Mouse (Mus musculus) heart, embryonic 12.5 days (tissue): ENCODE data around the gene Casz1. TPM values are rescaled to one million over a fixed set of nuclear protein-coding genes. Genes with fewer than 3 reads are reported as not detected.

Experiments used
- ATAC-seq: fragments of 200-750 bp; cut with Nextera tagmentation; 2 replicates; pipeline ENCODE4 v1.8.0; 2017; ENCODE audit warnings: moderate TSS enrichment, moderate library complexity; ENCODE audit not compliant: insufficient number of reproducible peaks, low FRiP score
- H3K27ac ChIP-seq: fragments of 300-500 bp; sonication (generic); 2 replicates; pipeline ENCODE4 v1.5.1; 2016; ENCODE audit warnings: mild to moderate bottlenecking, moderate library complexity; ENCODE audit not compliant: poor library complexity, severe bottlenecking
- H3K27me3 ChIP-seq: fragments of 300-500 bp; sonication (generic); replicated peaks from 2 replicates; pipeline ENCODE4 v1.6.1; 2016; ENCODE audit warnings: mild to moderate bottlenecking, moderate library complexity
- H3K36me3 ChIP-seq: fragments of 300-500 bp; sonication (generic); 2 replicates; pipeline ENCODE4 v1.6.1; 2016; ENCODE audit warnings: mild to moderate bottlenecking, moderate library complexity
- H3K4me1 ChIP-seq: fragments of 300-500 bp; sonication (generic); replicated peaks from 2 replicates; pipeline ENCODE4 v1.6.1; 2016; ENCODE audit warnings: mild to moderate bottlenecking
- H3K4me2 ChIP-seq: fragments of 300-500 bp; sonication (generic); 2 replicates; pipeline ENCODE4 v1.6.1; 2016; ENCODE audit warnings: mild to moderate bottlenecking, moderate library complexity
- H3K4me3 ChIP-seq: fragments of 300-500 bp; sonication (generic); 2 replicates; pipeline ENCODE4 v1.5.1; 2016; ENCODE audit warnings: mild to moderate bottlenecking
- H3K9ac ChIP-seq: fragments of 300-500 bp; sonication (generic); 2 replicates; pipeline ENCODE4 v1.6.1; 2016; ENCODE audit warnings: mild to moderate bottlenecking, moderate library complexity
- H3K9me3 ChIP-seq: fragments of 300-500 bp; sonication (generic); replicated peaks from 2 replicates; pipeline ENCODE4 v1.6.1; 2016; ENCODE audit warnings: mild to moderate bottlenecking, moderate library complexity
- WGBS: fragments of 180-500 bp; shearing (Covaris S2); methylation state at CpG from one replicate; pipeline ENCODE4 v1.1.7; 2016; 5-methylcytosine and 5-hydroxymethylcytosine counted together
- polyA plus RNA-seq: library from polyadenylated mRNA; unstranded; fragments of >200 nt; fragmentation: Nextera tagmentation; extraction: Ambion mirVana; gene quantifications from 2 replicates; pipeline ENCODE4 v1.2.1, GENCODE M21; 2016

Gene Casz1
- polyA plus RNA-seq, 1 experiment from 2014 or later, result 23.6 TPM

GRCm38 (mm10) chr4:148952328-148953222, 148.3 kb downstream of the Casz1 start:
- Histone ChIP-seq H3K9ac (peak overlapping the region; percentile 62), H3K27me3 (peaks cover 29% of the 10 kb centered on the region), H3K4me2 (peak overlapping the region; percentile 67), H3K36me3 (peaks cover 45% of the 10 kb centered on the region), H3K9me3 (no peaks in the 10 kb centered on the region), H3K4me1 (peaks cover 45% of the 10 kb centered on the region), H3K4me3 (peak overlapping the region; percentile 34), H3K27ac (no peak overlapping the region)
- WGBS, result 15% methylated on average over 69 of the region's 69 CpGs
- ATAC-seq, result 0 out of 2 replicates have a peak, but pooled peaks have one; percentile 17

- Histone ChIP-seq H3K36me3 (peaks cover 20% of the 10 kb centered on the region), H3K9me3 (no peaks in the 10 kb centered on the region), H3K4me1 (peaks cover 51% of the 10 kb centered on the region), H3K27me3 (peaks cover 19% of the 10 kb centered on the region), H3K4me3 (no peak overlapping the region), H3K27ac (0 out of 2 replicates have a peak overlapping the region, but pooled peaks have one; percentile 33), H3K9ac (peak overlapping the region; percentile 9; the same call in 1 of the 2 replicates), H3K4me2 (no peak overlapping the region)
- no peak for ATAC-seq
- 80% methylated on average over 14 of the region's 14 CpGs for WGBS
Measured at GRCm38 (mm10) chr4:148955131-148955813, 151.0 kb downstream of the Casz1 start.

GRCm38 (mm10) chr4:148960011-148960410, 155.8 kb downstream of the Casz1 start:
- ATAC-seq, result peak; percentile 81
- no peaks in the 10 kb centered on the region for H3K27me3 ChIP-seq
- H3K4me1 ChIP-seq, result peaks cover 47% of the 10 kb centered on the region
- H3K4me2 ChIP-seq, result peak overlapping the region; percentile 53
- peaks cover 41% of the 10 kb centered on the region for H3K36me3 ChIP-seq
- H3K4me3 ChIP-seq, result peak overlapping the region; percentile 23; the same call in 1 of the 2 replicates
- H3K9ac ChIP-seq, result peak overlapping the region; percentile 76
- no peaks in the 10 kb centered on the region for H3K9me3 ChIP-seq
- 43% methylated on average over 12 of the region's 12 CpGs for WGBS
- peak overlapping the region; percentile 97 for H3K27ac ChIP-seq

- Histone ChIP-seq H3K4me1 (peaks cover 51% of the 10 kb centered on the region), H3K36me3 (peaks cover 51% of the 10 kb centered on the region), H3K9ac (peak overlapping the region; percentile 76), H3K27ac (peak overlapping the region; percentile 97), H3K4me2 (peak overlapping the region; percentile 53), H3K4me3 (peak overlapping the region; percentile 23), H3K27me3 (no peaks in the 10 kb centered on the region), H3K9me3 (no peaks in the 10 kb centered on the region)
- WGBS, result 79% methylated on average over 19 of the region's 19 CpGs
- ATAC-seq, result no peak
Measured at GRCm38 (mm10) chr4:148961081-148961480, 156.9 kb downstream of the Casz1 start.

- Histone ChIP-seq H3K27ac (no peak overlapping the region), H3K4me2 (no peak overlapping the region), H3K9ac (peak overlapping the region; percentile 76; the same call in 1 of the 2 replicates), H3K4me3 (no peak overlapping the region), H3K36me3 (peaks cover 52% of the 10 kb centered on the region), H3K9me3 (no peaks in the 10 kb centered on the region), H3K4me1 (peaks cover 53% of the 10 kb centered on the region), H3K27me3 (no peaks in the 10 kb centered on the region)
- 69% methylated on average over 1 of the region's 1 CpGs for WGBS
- ATAC-seq, result no peak
Measured at GRCm38 (mm10) chr4:148962096-148962495, 157.9 kb downstream of the Casz1 start.

- Histone ChIP-seq H3K27ac (no peak overlapping the region), H3K36me3 (peaks cover 56% of the 10 kb centered on the region), H3K9ac (no peak overlapping the region; the same call in 1 of the 2 replicates), H3K27me3 (no peaks in the 10 kb centered on the region), H3K4me3 (no peak overlapping the region), H3K9me3 (no peaks in the 10 kb centered on the region), H3K4me2 (no peak overlapping the region), H3K4me1 (peaks cover 61% of the 10 kb centered on the region)
- 85% methylated on average over 10 of the region's 10 CpGs for WGBS
- no peak for ATAC-seq
Measured at GRCm38 (mm10) chr4:148964541-148965310, 160.5 kb downstream of the Casz1 start.

- 77% methylated on average over 5 of the region's 5 CpGs for WGBS
- H3K4me3 ChIP-seq, result no peak overlapping the region
- H3K9me3 ChIP-seq, result no peaks in the 10 kb centered on the region
- no peak overlapping the region for H3K27ac ChIP-seq
- no peak overlapping the region for H3K9ac ChIP-seq
- H3K4me1 ChIP-seq, result peaks cover 62% of the 10 kb centered on the region
- no peak for ATAC-seq
- peaks cover 49% of the 10 kb centered on the region for H3K36me3 ChIP-seq
- H3K27me3 ChIP-seq, result no peaks in the 10 kb centered on the region
- H3K4me2 ChIP-seq, result no peak overlapping the region
Measured at GRCm38 (mm10) chr4:148966132-148966531, 161.9 kb downstream of the Casz1 start.

- H3K27ac ChIP-seq, result peak overlapping the region; percentile 36; the same call in 1 of the 2 replicates
- no peak overlapping the region for H3K4me2 ChIP-seq
- 73% methylated on average over 5 of the region's 5 CpGs for WGBS
- H3K9ac ChIP-seq, result no peak overlapping the region; the same call in 1 of the 2 replicates
- ATAC-seq, result no peak
- no peak overlapping the region for H3K4me3 ChIP-seq
- no peaks in the 10 kb centered on the region for H3K9me3 ChIP-seq
- peaks cover 61% of the 10 kb centered on the region for H3K4me1 ChIP-seq
- no peaks in the 10 kb centered on the region for H3K27me3 ChIP-seq
- H3K36me3 ChIP-seq, result peaks cover 25% of the 10 kb centered on the region
Measured at GRCm38 (mm10) chr4:148968859-148969258, 164.6 kb downstream of the Casz1 start.

- peak overlapping the region; percentile 49 for H3K27ac ChIP-seq
Measured at GRCm38 (mm10) chr4:148969610-148970009, 165.4 kb downstream of the Casz1 start.

GRCm38 (mm10) chr4:148970742-148971141, 166.5 kb downstream of the Casz1 start:
- ATAC-seq, result no peak
- Histone ChIP-seq H3K9me3 (no peaks in the 10 kb centered on the region), H3K4me2 (no peak overlapping the region), H3K4me3 (no peak overlapping the region), H3K36me3 (peaks cover 8% of the 10 kb centered on the region), H3K9ac (no peak overlapping the region), H3K27me3 (no peaks in the 10 kb centered on the region), H3K27ac (no peak overlapping the region), H3K4me1 (peaks cover 76% of the 10 kb centered on the region)
- WGBS, result 81% methylated on average over 4 of the region's 4 CpGs

More at GRCm38 (mm10) chr4:148969610-148970009, 165.4 kb downstream of the Casz1 start:
- Histone ChIP-seq H3K4me3 (no peak overlapping the region), H3K4me2 (no peak overlapping the region), H3K27me3 (no peaks in the 10 kb centered on the region), H3K4me1 (peaks cover 69% of the 10 kb centered on the region), H3K9me3 (no peaks in the 10 kb centered on the region), H3K9ac (no peak overlapping the region), H3K36me3 (peaks cover 17% of the 10 kb centered on the region)
- WGBS, result 61% methylated on average over 5 of the region's 5 CpGs
- ATAC-seq, result no peak
